Mouse (Mus musculus): Measurements from ENCODE around the gene Haus2. TPM values are rescaled to one million over a fixed set of nuclear protein-coding genes. Genes with fewer than 3 reads are reported as not detected.
A peak's percentile ranks its signal among the peaks of the same experiment; 100 is the strongest.
"Not testable (repeated sequence)": the region's sequence is repeated elsewhere in the genome, so short reads cannot be mapped to it uniquely, and the experiment has no call there.

Gene Haus2
- 29.5 and 30.5 TPM in 2 replicates for polyA plus RNA-seq (2015; fragmentation: Nextera tagmentation; extraction: Ambion mirVana)

- Histone ChIP-seq H3K36me3 (peaks cover 22% of the 10 kb centered on the region), H3K4me2 (replicated peaks) (peak within 1 kb of the TSS; percentile 67), H3K4me1 (peaks cover 18% of the 10 kb centered on the region), H3K9me3 (no peaks in the 10 kb centered on the region), H3K9ac (replicated peaks) (peak within 1 kb of the TSS; percentile 89), H3K27me3 (no peaks in the 10 kb centered on the region), H3K4me3 (peak within 1 kb of the TSS; percentile 81), H3K27ac (replicated peaks) (peak within 1 kb of the TSS; percentile 94)
- peak; percentile 97 for ATAC-seq (replicated peaks)
- under 1% methylated on average over 52 of the region's 52 CpGs for WGBS
These were observed at the start of gene Haus2, which contains the start of gene Lrrc57 for GRCm38 (mm10) chr2:120608830-120609723. Haus2 (plus strand) TSS chr2:120609383. Lrrc57 (minus strand) TSS chr2:120609520.

- H3K4me2 ChIP-seq (replicated peaks), result no peak overlapping the region
- H3K4me3 ChIP-seq, result no peak overlapping the region
- H3K9ac ChIP-seq (replicated peaks), result no peak overlapping the region
- no peaks in the 10 kb centered on the region for H3K9me3 ChIP-seq
- H3K27me3 ChIP-seq, result no peaks in the 10 kb centered on the region
- WGBS, result 85% methylated on average over 1 of the region's 1 CpGs
- H3K4me1 ChIP-seq, result peaks cover 7% of the 10 kb centered on the region
- H3K36me3 ChIP-seq, result no peaks in the 10 kb centered on the region
- ATAC-seq (replicated peaks), result no peak
- no peak overlapping the region for H3K27ac ChIP-seq (replicated peaks)
These were observed 47.7 kb upstream of the Haus2 start for GRCm38 (mm10) chr2:120561524-120561923.

DNA sequence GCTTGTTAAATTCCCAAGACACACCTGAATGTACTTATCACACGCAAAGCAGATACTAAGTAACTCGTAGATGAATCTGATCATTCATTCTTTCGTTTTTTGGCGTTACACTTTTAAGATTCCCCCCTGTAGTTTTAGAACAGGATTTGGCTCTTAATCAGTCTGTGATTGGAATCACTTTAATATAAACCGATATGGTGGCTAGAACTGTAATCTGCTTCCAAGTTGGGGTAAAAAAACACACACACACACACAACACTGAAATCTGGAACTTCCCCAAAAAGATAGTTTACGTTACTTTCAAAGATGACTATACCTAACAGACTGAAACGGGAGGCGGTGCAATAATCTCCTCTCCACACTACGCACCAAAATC lies 46.3 kb upstream of the Haus2 start:
- Histone ChIP-seq H3K27me3 (no peaks in the 10 kb centered on the region), H3K4me3 (peak overlapping the region; percentile 69), H3K4me2 (replicated peaks) (peak overlapping the region; percentile 72), H3K9me3 (no peaks in the 10 kb centered on the region), H3K4me1 (peaks cover 13% of the 10 kb centered on the region), H3K9ac (replicated peaks) (peak overlapping the region; percentile 85), H3K36me3 (no peaks in the 10 kb centered on the region), H3K27ac (replicated peaks) (no peak overlapping the region)
- no peak for ATAC-seq (replicated peaks)
- WGBS, result 23% methylated on average over 9 of the region's 9 CpGs

DNA sequence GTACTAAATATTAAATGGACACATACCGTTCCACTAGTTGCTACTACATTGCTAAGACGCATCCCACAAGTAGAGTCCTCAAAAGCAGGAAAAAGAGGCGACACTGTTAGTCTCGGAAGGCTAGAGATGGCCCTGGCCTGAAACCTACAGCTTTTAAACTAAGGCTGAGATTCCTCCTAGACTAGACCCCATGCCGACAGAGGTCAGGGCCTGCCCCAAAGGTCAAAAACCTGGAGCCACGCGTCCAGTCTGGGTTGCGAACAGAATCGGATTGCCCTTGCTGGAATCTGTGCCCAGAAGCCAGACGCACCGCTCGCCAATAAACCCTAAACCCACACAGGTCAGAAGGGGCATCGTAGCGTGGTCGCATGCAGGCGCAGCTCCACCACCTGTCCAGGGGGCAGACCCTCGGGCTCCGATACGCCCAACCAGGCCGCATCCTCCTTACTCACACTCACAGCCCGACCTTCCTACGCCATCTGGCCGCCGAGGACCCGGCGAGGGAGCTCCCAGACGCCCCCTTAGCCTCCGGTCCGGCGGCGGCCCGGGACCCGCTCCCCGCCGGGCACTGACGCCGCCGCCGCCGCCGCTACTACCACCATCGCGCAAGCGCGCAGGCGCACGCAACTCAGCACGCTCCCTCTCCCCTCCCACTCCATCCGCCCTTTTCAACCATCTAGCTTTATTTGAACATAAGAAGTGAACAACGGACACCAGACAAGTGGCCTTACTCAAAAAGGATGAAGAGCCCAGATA lies 45.8 kb upstream of the Haus2 start, which contains the start of gene Zfp106:
Gene Zfp106 (minus strand): TSS at position 609 of the 756 bp plus-strand sequence.
- peak within 1 kb of the TSS; percentile 85 for H3K9ac ChIP-seq (replicated peaks)
- H3K27ac ChIP-seq (replicated peaks), result peak within 1 kb of the TSS; percentile 32
- peaks cover 18% of the 10 kb centered on the region for H3K4me1 ChIP-seq
- under 1% methylated on average over 50 of the region's 50 CpGs for WGBS
- peak; percentile 90 for ATAC-seq (replicated peaks)
- peak within 1 kb of the TSS; percentile 69 for H3K4me3 ChIP-seq
- no peaks in the 10 kb centered on the region for H3K36me3 ChIP-seq
- no peaks in the 10 kb centered on the region for H3K9me3 ChIP-seq
- peak within 1 kb of the TSS; percentile 72 for H3K4me2 ChIP-seq (replicated peaks)
- H3K27me3 ChIP-seq, result no peaks in the 10 kb centered on the region

DNA sequence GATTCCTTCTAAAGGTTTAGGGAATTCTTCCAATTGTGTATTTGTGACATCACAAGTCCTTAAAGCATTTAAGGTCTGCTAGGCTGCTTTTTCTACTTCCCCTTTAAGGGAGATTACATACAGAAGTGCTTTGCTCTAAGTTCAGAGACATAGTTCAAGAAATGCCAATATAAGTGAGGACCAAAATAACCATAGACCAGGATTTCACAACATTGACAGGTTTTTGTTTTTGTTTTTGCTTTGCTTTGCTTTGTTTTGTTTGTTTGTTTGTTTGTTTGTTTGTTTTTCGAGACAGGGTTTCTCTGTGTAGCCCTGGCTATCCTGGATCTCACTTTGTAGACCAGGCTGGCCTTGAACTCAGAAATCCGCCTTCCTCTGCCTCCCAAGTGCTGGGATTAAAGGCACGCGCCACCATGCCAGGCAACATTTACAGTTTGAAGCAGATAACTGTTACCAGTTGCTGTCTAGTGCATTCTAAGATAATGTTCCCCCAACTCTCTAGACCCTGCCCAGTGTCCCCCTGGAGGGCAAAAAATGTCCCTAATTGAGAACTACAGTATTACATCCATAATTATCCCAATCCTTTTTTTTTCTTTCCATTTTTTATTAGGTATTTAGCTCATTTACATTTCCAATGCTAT lies 44.5 kb upstream of the Haus2 start:
- not testable (repeated sequence) for H3K9me3 ChIP-seq; H3K9ac ChIP-seq (replicated peaks); ATAC-seq (replicated peaks); H3K36me3 ChIP-seq; H3K27ac ChIP-seq (replicated peaks); H3K4me3 ChIP-seq; H3K27me3 ChIP-seq; H3K4me2 ChIP-seq (replicated peaks)
- 95% methylated on average over 4 of the region's 4 CpGs for WGBS
- peaks cover 31% of the 10 kb centered on the region for H3K4me1 ChIP-seq

DNA sequence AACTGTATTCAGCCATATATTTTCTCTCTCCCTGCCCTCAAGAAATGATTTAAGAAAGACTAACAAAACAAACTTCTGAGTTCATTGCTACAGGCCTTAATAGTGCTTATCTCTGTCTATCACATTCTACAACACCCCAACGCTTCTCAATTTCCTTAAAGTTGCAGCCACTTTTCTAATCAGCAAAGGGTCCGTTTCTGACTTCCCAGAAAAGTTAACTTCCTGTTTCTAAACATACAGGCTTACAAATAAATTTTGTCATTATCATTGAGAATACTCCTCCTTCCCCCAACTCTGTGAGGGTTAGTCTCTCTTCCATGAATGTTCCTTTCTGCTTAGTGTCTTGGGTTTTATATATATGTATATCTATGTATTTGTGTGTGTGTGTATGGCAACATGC lies 43.8 kb upstream of the Haus2 start:
- H3K9me3 ChIP-seq, result no peaks in the 10 kb centered on the region
- no peak for ATAC-seq (replicated peaks)
- no peaks in the 10 kb centered on the region for H3K27me3 ChIP-seq
- no peaks in the 10 kb centered on the region for H3K36me3 ChIP-seq
- peaks cover 31% of the 10 kb centered on the region for H3K4me1 ChIP-seq
- no peak overlapping the region for H3K4me3 ChIP-seq
- no peak overlapping the region for H3K9ac ChIP-seq (replicated peaks)
- no peak overlapping the region for H3K4me2 ChIP-seq (replicated peaks)
- WGBS, result 88% methylated on average over 2 of the region's 2 CpGs
- H3K27ac ChIP-seq (replicated peaks), result no peak overlapping the region

DNA sequence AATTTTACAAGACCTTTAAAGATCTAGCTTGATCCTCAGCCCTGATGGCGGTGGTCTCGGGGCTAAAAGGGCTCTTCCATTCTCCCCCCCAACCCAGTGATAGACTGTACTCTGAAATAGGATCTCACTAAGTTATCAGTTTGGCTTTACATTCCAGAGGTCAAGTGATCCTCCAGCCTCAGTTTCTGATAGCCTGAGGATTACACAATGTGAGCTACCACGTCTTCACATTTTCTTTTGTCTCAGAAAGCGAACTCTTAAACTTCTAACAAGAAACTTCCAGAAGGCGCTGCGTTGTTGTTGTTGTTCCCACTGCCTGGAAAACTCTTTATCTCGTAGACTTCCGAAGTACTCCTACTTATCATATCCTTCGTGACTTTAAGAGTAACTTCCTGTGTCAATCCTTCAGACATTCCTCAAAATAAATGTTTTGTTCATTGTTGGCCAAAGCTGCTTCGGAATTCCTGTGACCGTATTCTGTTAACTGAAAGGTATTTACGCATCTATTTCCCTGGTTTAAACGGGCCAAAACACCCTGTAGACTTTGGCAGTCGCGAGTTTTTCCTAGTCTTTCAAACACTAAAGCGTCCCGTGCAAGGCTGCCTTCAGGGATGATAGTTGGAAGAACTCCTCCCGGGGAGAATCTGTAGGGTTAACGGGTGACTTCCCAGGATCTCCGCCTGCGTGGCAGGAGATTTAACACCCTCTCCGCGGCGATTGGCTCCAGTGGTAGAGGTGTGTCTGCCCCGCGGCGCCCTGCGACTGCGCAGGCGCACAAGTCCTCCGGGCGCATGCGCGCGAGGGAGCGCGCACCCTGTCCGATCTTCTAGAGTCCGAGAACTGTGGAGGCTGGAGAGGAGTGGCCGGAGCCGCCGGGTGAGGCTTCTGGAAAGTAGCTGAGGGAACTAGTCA lies 42.0 kb upstream of the Haus2 start, which contains the start of gene Snap23:
Gene Snap23 (plus strand): TSS at position 786 of the 912 bp plus-strand sequence.
- peak within 1 kb of the TSS; percentile 73 for H3K4me3 ChIP-seq
- peaks cover 31% of the 10 kb centered on the region for H3K4me1 ChIP-seq
- H3K4me2 ChIP-seq (replicated peaks), result peak within 1 kb of the TSS; percentile 83
- H3K9me3 ChIP-seq, result no peaks in the 10 kb centered on the region
- 2% methylated on average over 42 of the region's 42 CpGs for WGBS
- H3K9ac ChIP-seq (replicated peaks), result peak within 1 kb of the TSS; percentile 82
- 0 out of 2 replicates have a peak, but pooled peaks cover 4% of the 10 kb centered on the region for H3K36me3 ChIP-seq
- H3K27ac ChIP-seq (replicated peaks), result peak within 1 kb of the TSS; percentile 53
- ATAC-seq (replicated peaks), result peak; percentile 91
- no peaks in the 10 kb centered on the region for H3K27me3 ChIP-seq

GRCm38 (mm10) chr2:120567798-120568320 lies 41.3 kb upstream of the Haus2 start:
- under 1% methylated on average over 22 of the region's 22 CpGs for WGBS
- ATAC-seq (replicated peaks), result peak; percentile 54

GRCm38 (mm10) chr2:120571081-120571480 lies 38.1 kb upstream of the Haus2 start:
- no peak overlapping the region for H3K9ac ChIP-seq (replicated peaks)
- 97% methylated on average over 3 of the region's 3 CpGs for WGBS
- H3K27me3 ChIP-seq, result no peaks in the 10 kb centered on the region
- no peak overlapping the region for H3K4me2 ChIP-seq (replicated peaks)
- no peak overlapping the region for H3K27ac ChIP-seq (replicated peaks)
- 0 out of 2 replicates have a peak, but pooled peaks cover 4% of the 10 kb centered on the region for H3K36me3 ChIP-seq
- H3K9me3 ChIP-seq, result no peaks in the 10 kb centered on the region
- H3K4me3 ChIP-seq, result no peak overlapping the region
- H3K4me1 ChIP-seq, result peaks cover 24% of the 10 kb centered on the region
- ATAC-seq (replicated peaks), result no peak

More at GRCm38 (mm10) chr2:120567798-120568320, 41.3 kb upstream of the Haus2 start:
- no peaks in the 10 kb centered on the region for H3K27me3 ChIP-seq
- peak overlapping the region; percentile 83 for H3K4me2 ChIP-seq (replicated peaks)
- H3K4me1 ChIP-seq, result peaks cover 27% of the 10 kb centered on the region
- peak overlapping the region; percentile 44; the same call in 1 of the 2 replicates for H3K27ac ChIP-seq (replicated peaks)
- no peaks in the 10 kb centered on the region for H3K9me3 ChIP-seq
- 0 out of 2 replicates have a peak, but pooled peaks cover 4% of the 10 kb centered on the region for H3K36me3 ChIP-seq
- H3K4me3 ChIP-seq, result peak overlapping the region; percentile 73
- peak overlapping the region; percentile 82 for H3K9ac ChIP-seq (replicated peaks)

- H3K9ac ChIP-seq (replicated peaks); H3K9me3 ChIP-seq; H3K27me3 ChIP-seq; H3K36me3 ChIP-seq; H3K4me2 ChIP-seq (replicated peaks); ATAC-seq (replicated peaks); H3K27ac ChIP-seq (replicated peaks); H3K4me3 ChIP-seq: not testable (repeated sequence)
- 94% methylated on average over 3 of the region's 3 CpGs for WGBS
- H3K4me1 ChIP-seq, result peaks cover 19% of the 10 kb centered on the region
These were observed 37.0 kb upstream of the Haus2 start for GRCm38 (mm10) chr2:120572161-120572560.

All from forebrain, embryonic 15.5 days (tissue).